Mouse (Mus musculus) megakaryocyte, embryonic 14.5 days (primary cell): ENCODE results near the gene Ttc39b. TPM values are rescaled to one million over a fixed set of nuclear protein-coding genes. Genes with fewer than 3 reads are reported as not detected.

Source experiments
- H3K27me3 ChIP-seq: replicated peaks from 2 replicates; pipeline ENCODE3; 2012; ENCODE audit warnings: inconsistent platforms
- H3K36me3 ChIP-seq: replicated peaks from 2 replicates; pipeline ENCODE3; 2012; ENCODE audit warnings: low read length, inconsistent platforms, mixed read lengths
- H3K4me1 ChIP-seq: 2 replicates; pipeline ENCODE4 v1.6.1; 2012; ENCODE audit warnings: inconsistent platforms
- H3K4me3 ChIP-seq: replicated peaks from 2 replicates; pipeline ENCODE3; 2012; ENCODE audit warnings: moderate library complexity, mild to moderate bottlenecking, inconsistent platforms
- H3K9me3 ChIP-seq: 2 replicates; pipeline ENCODE4 v1.6.1; 2012; ENCODE audit warnings: inconsistent platforms
- FLI1 ChIP-seq: IDR thresholded peaks from 2 replicates; pipeline ENCODE4 v1.6.1; 2012; ENCODE audit warnings: low read length, inconsistent platforms, mixed read lengths
- GATA1 ChIP-seq: IDR thresholded peaks from 3 replicates; pipeline ENCODE4 v1.6.1; 2012; ENCODE audit warnings: mixed read lengths, low read length, inconsistent platforms, borderline replicate concordance
- polyA plus RNA-seq: library from polyadenylated mRNA; stranded (reverse); fragments of >175 nt; gene quantifications from 2 replicates; pipeline ENCODE4 v1.2.3, GENCODE M21; 2012; ENCODE audit warnings: low replicate concordance; ENCODE audit not compliant: insufficient read depth

Ttc39b gene
- polyA plus RNA-seq, 1 experiment, result 2.4 TPM

GRCm38 (mm10) chr4:83283973-83284767 is 39.9 kb downstream of the Ttc39b start:
- Histone ChIP-seq H3K27me3 (no peaks in the 10 kb centered on the region), H3K9me3 (no peaks in the 10 kb centered on the region), H3K4me3 (peak overlapping the region; percentile 92), H3K4me1 (peaks cover 82% of the 10 kb centered on the region), H3K36me3 (peaks cover 16% of the 10 kb centered on the region)
- no peak for TF ChIP-seq FLI1
- TF ChIP-seq GATA1, result no peak

GRCm38 (mm10) chr4:83282424-83282823 is 41.6 kb downstream of the Ttc39b start:
- Histone ChIP-seq H3K9me3 (no peaks in the 10 kb centered on the region), H3K36me3 (peaks cover 20% of the 10 kb centered on the region), H3K4me1 (peaks cover 94% of the 10 kb centered on the region), H3K27me3 (no peaks in the 10 kb centered on the region), H3K4me3 (no peak overlapping the region)
- no peak for TF ChIP-seq FLI1
- no peak for TF ChIP-seq GATA1

GRCm38 (mm10) chr4:83279236-83279635 is 44.8 kb downstream of the Ttc39b start:
- H3K4me1 ChIP-seq, result peaks cover 100% of the 10 kb centered on the region
- no peak overlapping the region for H3K4me3 ChIP-seq
- H3K9me3 ChIP-seq, result no peaks in the 10 kb centered on the region
- peaks cover 20% of the 10 kb centered on the region for H3K36me3 ChIP-seq
- H3K27me3 ChIP-seq, result no peaks in the 10 kb centered on the region
- TF ChIP-seq GATA1 (no peak), FLI1 (no peak)

GRCm38 (mm10) chr4:83274241-83274640 is 49.8 kb downstream of the Ttc39b start:
- Histone ChIP-seq H3K9me3 (no peaks in the 10 kb centered on the region), H3K4me1 (peaks cover 94% of the 10 kb centered on the region), H3K4me3 (peak overlapping the region; percentile 90), H3K36me3 (peaks cover 31% of the 10 kb centered on the region), H3K27me3 (no peaks in the 10 kb centered on the region)
- no peak for TF ChIP-seq FLI1
- no peak for TF ChIP-seq GATA1

DNA sequence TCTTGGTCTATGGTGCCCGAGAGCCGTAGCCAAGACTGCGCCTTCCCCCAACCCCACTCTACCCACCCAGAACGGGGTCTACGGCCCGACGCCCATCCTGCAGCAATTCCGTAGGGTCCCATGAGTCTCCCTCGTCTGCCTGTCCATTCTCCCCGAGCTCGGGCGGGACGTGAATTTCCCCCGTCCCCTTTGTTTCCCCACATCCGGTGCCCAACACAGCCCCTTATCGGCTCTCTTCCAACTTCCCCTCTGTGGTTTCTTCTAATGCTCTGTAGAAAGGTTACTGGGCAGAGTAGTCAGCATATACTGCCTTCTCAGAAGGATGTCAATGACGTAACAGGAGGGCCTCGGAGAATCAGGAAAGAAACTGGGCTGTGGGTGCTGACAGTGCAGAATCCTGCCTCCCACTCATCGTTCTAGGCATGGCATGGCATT is 50.4 kb downstream of the Ttc39b start:
- Histone ChIP-seq H3K27me3 (no peaks in the 10 kb centered on the region), H3K4me1 (peaks cover 94% of the 10 kb centered on the region), H3K4me3 (peak overlapping the region; percentile 90), H3K9me3 (no peaks in the 10 kb centered on the region), H3K36me3 (peaks cover 34% of the 10 kb centered on the region)
- TF ChIP-seq FLI1 (peak; percentile 95), GATA1 (peak; percentile 92; the same call in 2 of the 3 replicates)

DNA sequence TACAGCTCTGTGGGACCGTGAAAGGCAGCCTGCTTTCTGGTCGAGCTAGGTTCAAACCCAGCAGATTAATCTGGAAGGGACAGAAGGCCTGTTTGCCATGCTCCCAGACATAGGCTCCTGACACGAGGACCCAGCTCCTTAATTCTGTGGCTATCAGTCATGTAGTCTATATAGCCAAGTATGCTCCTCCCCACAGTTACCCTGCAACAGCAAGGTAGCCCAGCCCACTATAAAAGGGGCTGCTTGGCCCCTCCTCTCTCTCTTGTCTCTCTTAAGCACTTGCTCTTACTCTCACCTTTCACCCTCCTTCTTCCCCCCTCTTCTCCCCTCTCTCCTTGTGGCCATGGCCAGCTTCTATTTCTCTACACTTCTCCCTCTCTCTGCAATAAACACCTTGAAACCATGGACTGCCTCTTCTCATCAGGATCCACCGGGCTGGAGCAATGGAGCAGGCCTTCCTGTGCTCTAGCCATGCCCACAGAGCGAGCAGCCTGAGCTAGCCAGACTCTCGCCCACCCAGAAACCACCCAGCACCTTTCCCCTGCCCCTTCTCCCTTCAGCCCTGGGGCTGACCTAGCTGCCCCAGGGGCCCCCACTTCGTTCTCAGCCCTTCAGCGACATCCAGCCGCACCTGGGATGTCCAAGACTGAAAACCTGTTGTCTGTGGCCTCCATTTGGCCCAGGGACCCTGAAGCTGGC is 51.0 kb downstream of the Ttc39b start:
- Histone ChIP-seq H3K27me3 (no peaks in the 10 kb centered on the region), H3K9me3 (no peaks in the 10 kb centered on the region), H3K4me1 (peaks cover 94% of the 10 kb centered on the region), H3K36me3 (peaks cover 37% of the 10 kb centered on the region), H3K4me3 (peak overlapping the region; percentile 90)
- TF ChIP-seq GATA1, result no peak
- TF ChIP-seq FLI1, result no peak

DNA sequence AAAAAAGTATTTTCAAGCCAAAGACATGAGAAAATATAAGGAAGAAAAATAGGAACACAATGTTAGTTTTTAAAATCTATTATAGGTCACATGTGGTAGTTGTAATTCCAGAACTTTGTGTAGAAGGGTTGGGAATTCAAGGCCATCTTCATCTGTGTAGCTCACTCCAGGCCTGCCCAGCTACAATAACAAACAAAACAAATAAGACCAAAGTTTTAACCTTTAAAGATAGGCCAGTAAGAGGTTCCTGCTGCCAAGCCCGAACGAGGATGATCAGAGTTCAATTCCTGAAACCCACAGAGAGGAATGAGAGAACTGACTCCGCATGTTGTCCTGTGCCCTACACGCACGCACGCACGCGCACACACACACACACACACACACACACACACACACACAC is 53.6 kb downstream of the Ttc39b start:
- H3K4me1 ChIP-seq, result peaks cover 94% of the 10 kb centered on the region
- no peaks in the 10 kb centered on the region for H3K27me3 ChIP-seq
- TF ChIP-seq FLI1 (no peak), GATA1 (no peak)
- H3K4me3 ChIP-seq, result no peak overlapping the region
- H3K9me3 ChIP-seq, result no peaks in the 10 kb centered on the region
- peaks cover 60% of the 10 kb centered on the region for H3K36me3 ChIP-seq

- H3K9me3 ChIP-seq, result no peaks in the 10 kb centered on the region
- H3K4me3 ChIP-seq, result peak overlapping the region; percentile 85
- H3K27me3 ChIP-seq, result no peaks in the 10 kb centered on the region
- peaks cover 69% of the 10 kb centered on the region for H3K36me3 ChIP-seq
- H3K4me1 ChIP-seq, result peaks cover 94% of the 10 kb centered on the region
- TF ChIP-seq FLI1, result no peak
- TF ChIP-seq GATA1, result no peak
Measured at GRCm38 (mm10) chr4:83269614-83270013, 54.4 kb downstream of the Ttc39b start.

DNA sequence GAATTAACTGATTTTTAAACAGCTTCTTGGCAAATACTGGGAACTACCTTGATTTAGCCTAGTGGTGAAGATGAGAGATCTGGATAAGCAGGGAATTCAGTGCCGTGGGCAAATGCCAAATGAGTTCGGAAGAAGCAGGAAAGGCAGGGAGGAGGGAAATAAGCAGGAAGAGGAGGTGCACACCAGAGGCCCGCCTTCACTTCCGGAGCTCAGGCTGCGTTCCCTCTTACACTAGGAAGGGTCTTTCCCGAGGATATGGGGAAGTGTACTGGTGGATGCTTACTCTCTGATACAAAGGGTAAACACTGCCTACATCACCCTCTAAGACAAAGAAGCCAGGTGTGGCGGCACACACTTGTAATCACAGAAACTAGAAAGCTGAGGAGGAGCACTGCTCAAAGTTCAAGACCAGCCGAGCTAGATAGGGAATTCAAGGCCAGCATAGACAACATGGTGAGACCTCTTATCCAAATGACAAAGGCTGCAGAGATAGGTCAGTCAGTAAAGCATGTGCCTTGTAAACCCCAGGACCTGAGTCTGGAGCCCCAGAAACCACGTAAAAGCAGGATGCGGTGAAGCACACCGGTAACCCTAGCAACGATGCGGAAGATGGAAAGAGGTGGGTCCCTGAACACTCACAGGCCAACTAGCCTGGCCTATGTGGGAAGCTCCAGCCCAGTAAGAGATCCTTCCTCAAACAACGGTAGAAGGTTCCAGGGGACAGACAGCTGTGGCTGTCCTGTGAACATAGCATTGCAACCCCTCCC is 57.9 kb downstream of the Ttc39b start:
- H3K27me3 ChIP-seq, result no peaks in the 10 kb centered on the region
- peak overlapping the region; percentile 74 for H3K4me3 ChIP-seq
- no peaks in the 10 kb centered on the region for H3K9me3 ChIP-seq
- H3K36me3 ChIP-seq, result peaks cover 94% of the 10 kb centered on the region
- TF ChIP-seq GATA1 (no peak), FLI1 (no peak)
- H3K4me1 ChIP-seq, result peaks cover 93% of the 10 kb centered on the region

DNA sequence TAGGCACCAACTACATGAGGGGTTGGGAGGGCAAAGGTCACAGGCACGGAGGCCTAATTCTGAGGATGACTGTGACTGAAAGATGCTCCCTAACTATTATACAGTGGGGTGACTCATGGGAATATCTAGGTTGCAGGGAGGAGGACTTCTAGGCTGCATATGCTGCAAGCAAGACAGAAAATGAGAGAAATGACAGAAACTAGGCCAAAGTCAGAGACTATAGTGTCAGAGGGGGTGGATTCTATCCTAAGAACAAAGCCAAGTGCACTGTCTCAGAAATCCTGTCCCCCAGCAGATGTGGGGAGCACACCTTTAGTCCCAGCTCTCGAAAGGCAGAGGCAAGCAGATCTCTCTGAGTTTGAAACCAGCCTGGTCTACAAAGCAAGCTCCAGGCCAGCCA is 59.2 kb downstream of the Ttc39b start:
- Histone ChIP-seq H3K27me3 (no peaks in the 10 kb centered on the region), H3K9me3 (no peaks in the 10 kb centered on the region), H3K4me1 (peaks cover 92% of the 10 kb centered on the region), H3K4me3 (no peak overlapping the region), H3K36me3 (peaks cover 96% of the 10 kb centered on the region)
- TF ChIP-seq FLI1 (no peak), GATA1 (no peak)
